Mouse (Mus musculus) embryonic facial prominence, embryonic 11.5 days (tissue): Measurements from ENCODE around the gene Fam98a. TPM values are rescaled to one million over a fixed set of nuclear protein-coding genes. Genes with fewer than 3 reads are reported as not detected.

Experiments used
- ATAC-seq: fragments of 200-750 bp; cut with Nextera tagmentation; replicated peaks from 2 replicates; pipeline ENCODE4 v1.8.0; 2017; ENCODE audit warnings: low read depth; ENCODE audit not compliant: insufficient number of reproducible peaks, low FRiP score, low TSS enrichment
- DNase-seq: peaks from one replicate; pipeline ENCODE4 v3.0.0-alpha.2; 2015; ENCODE audit warnings: low spot score
- H3K27ac ChIP-seq: fragments of 300-500 bp; sonication (generic); replicated peaks from 2 replicates; pipeline ENCODE4 v1.5.1; 2014; ENCODE audit warnings: mild to moderate bottlenecking, low read depth, low read length, control low read depth
- H3K27me3 ChIP-seq: fragments of 300-500 bp; sonication (generic); 2 replicates; pipeline ENCODE4 v1.6.1; 2014; ENCODE audit warnings: mild to moderate bottlenecking, low read length, moderate library complexity, mixed read lengths; ENCODE audit not compliant: control insufficient read depth, insufficient read depth
- H3K36me3 ChIP-seq: fragments of 300-500 bp; sonication (generic); replicated peaks from 2 replicates; pipeline ENCODE4 v1.6.1; 2014; ENCODE audit warnings: low read depth, mild to moderate bottlenecking, low read length, moderate library complexity, mixed read lengths; ENCODE audit not compliant: control insufficient read depth, insufficient read depth
- H3K4me1 ChIP-seq: fragments of 300-500 bp; sonication (generic); 2 replicates; pipeline ENCODE4 v1.6.1; 2014; ENCODE audit warnings: low read length, mixed read lengths; ENCODE audit not compliant: control insufficient read depth, insufficient read depth
- H3K4me2 ChIP-seq: fragments of 300-500 bp; sonication (generic); 2 replicates; pipeline ENCODE4 v1.6.1; 2014; ENCODE audit warnings: low read depth, mild to moderate bottlenecking, control low read depth, low read length, moderate library complexity
- H3K4me3 ChIP-seq: fragments of 300-500 bp; sonication (generic); 2 replicates; pipeline ENCODE4 v1.5.1; 2014; ENCODE audit warnings: low read depth, low read length, control low read depth
- H3K9ac ChIP-seq: fragments of 300-500 bp; sonication (generic); replicated peaks from 2 replicates; pipeline ENCODE4 v1.6.1; 2014; ENCODE audit warnings: mild to moderate bottlenecking, control low read depth, low read length
- H3K9me3 ChIP-seq: fragments of 300-500 bp; sonication (generic); replicated peaks from 2 replicates; pipeline ENCODE4 v1.6.1; 2016; ENCODE audit warnings: mild to moderate bottlenecking, low read length, inconsistent platforms, mixed read lengths; ENCODE audit not compliant: control insufficient read depth
- WGBS: fragments of 180-500 bp; shearing (Covaris S2); extraction: QIAGEN DNeasy Blood & Tissue Kit; methylation state at CpG from one replicate; pipeline ENCODE4 v1.1.7; 2014; 5-methylcytosine and 5-hydroxymethylcytosine counted together
- polyA plus RNA-seq: library from polyadenylated mRNA; unstranded; fragments of >200 nt; fragmentation: Nextera tagmentation; extraction: Ambion mirVana; gene quantifications from 2 replicates; pipeline ENCODE4 v1.2.1, GENCODE M21; 2014

The Fam98a gene
- polyA plus RNA-seq, 1 experiment from 2014 or later = 8.6 TPM

- 58% methylated on average over 8 of the region's 8 CpGs for WGBS
- no peak overlapping the region for H3K4me3 ChIP-seq
- no peak overlapping the region for H3K9ac ChIP-seq
- ATAC-seq (no peak), DNase-seq (no peak)
- H3K36me3 ChIP-seq = no peaks in the 10 kb centered on the region
- H3K9me3 ChIP-seq = no peaks in the 10 kb centered on the region
- H3K4me2 ChIP-seq = no peak overlapping the region
- no peaks in the 10 kb centered on the region for H3K27me3 ChIP-seq
- H3K4me1 ChIP-seq = no peaks in the 10 kb centered on the region
- no peak overlapping the region for H3K27ac ChIP-seq
These were observed 33.4 kb downstream of the Fam98a start for GRCm38 (mm10) chr17:75518181-75518901.

GRCm38 (mm10) chr17:75516591-75516990 lies 35.2 kb downstream of the Fam98a start:
- H3K36me3 ChIP-seq = no peaks in the 10 kb centered on the region
- no peak for DNase-seq
- no peak overlapping the region for H3K9ac ChIP-seq
- H3K4me2 ChIP-seq = no peak overlapping the region
- WGBS = 83% methylated on average over 4 of the region's 4 CpGs
- H3K4me3 ChIP-seq = no peak overlapping the region
- H3K27ac ChIP-seq = no peak overlapping the region
- no peaks in the 10 kb centered on the region for H3K4me1 ChIP-seq
- H3K27me3 ChIP-seq = no peaks in the 10 kb centered on the region
- ATAC-seq = no peak
- H3K9me3 ChIP-seq = no peaks in the 10 kb centered on the region

DNA sequence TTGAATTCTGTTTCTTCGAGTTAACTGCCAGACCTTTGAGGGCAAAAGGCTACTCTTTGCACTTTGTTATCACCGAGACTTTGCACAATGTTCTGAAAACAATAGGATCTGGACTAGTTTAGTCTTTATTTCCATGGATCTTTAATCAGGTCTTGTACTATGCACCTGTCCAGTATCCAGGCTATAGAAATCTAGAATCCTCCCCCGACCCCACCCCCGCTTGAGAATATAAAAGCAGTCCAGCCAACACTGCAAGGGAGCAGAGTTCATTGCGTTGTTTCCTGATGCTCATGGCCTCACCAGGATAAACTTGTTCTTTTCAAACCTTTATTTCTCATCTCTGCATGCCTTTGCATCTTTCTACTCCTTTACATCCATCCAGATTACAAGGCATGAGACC lies 42.5 kb downstream of the Fam98a start:
- ATAC-seq = no peak
- H3K27me3 ChIP-seq = no peaks in the 10 kb centered on the region
- H3K36me3 ChIP-seq = no peaks in the 10 kb centered on the region
- H3K9ac ChIP-seq = no peak overlapping the region
- no peaks in the 10 kb centered on the region for H3K4me1 ChIP-seq
- H3K9me3 ChIP-seq = no peaks in the 10 kb centered on the region
- no peak overlapping the region for H3K27ac ChIP-seq
- no peak overlapping the region for H3K4me3 ChIP-seq
- no peak for DNase-seq
- WGBS = 89% methylated on average over 5 of the region's 5 CpGs
- H3K4me2 ChIP-seq = no peak overlapping the region

DNA sequence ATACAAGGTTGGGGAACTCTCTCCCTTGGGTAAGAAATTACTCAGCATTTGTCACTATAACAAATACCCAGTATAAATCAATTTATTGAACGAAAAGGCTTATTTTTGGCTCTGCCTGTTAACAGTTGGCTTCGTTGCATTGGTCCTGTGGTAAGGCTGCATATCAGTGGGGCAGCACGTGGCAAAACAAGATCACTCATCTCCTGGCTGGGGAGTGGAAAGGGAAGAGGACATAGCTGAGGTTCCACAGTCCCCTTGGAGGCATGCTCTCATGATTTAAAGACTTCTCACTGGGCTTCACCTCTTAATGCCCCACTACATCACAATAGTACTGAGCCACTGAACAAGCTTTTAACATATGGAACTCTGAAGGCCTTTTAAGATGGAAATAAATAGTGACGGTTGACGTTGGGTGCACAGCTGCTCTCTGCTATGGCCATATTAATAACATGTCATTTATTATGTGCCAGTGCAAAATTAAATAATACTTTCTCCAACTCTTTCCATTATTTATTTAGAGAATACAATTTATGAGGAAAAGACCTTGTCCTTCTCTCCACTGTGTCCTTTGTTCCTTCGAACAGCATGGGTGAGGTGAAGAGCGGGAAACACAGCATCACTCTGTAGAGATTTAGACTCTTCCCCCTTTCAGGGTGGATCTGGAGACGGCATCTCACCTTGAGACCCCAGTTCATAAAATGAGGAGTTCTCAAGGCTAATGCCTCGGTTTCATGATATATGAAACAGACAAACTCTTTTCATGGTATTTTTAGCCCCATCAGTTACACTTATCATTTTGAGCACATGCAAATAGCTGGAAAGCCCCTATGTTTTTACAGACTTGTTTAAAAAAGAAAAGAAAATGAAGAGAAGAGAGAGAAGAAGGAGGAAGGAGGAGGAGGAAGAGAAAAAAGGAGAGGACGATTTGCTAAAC lies 44.8 kb downstream of the Fam98a start:
- Histone ChIP-seq H3K4me2 (no peak overlapping the region), H3K9me3 (no peaks in the 10 kb centered on the region), H3K4me3 (no peak overlapping the region), H3K36me3 (no peaks in the 10 kb centered on the region), H3K4me1 (no peaks in the 10 kb centered on the region), H3K27me3 (no peaks in the 10 kb centered on the region), H3K9ac (no peak overlapping the region), H3K27ac (no peak overlapping the region)
- DNase-seq (no peak), ATAC-seq (no peak)
- 85% methylated on average over 10 of the region's 10 CpGs for WGBS

GRCm38 (mm10) chr17:75506097-75506675 lies 45.6 kb downstream of the Fam98a start:
- DNase-seq (no peak), ATAC-seq (no peak)
- Histone ChIP-seq H3K36me3 (no peaks in the 10 kb centered on the region), H3K4me2 (no peak overlapping the region), H3K9ac (no peak overlapping the region), H3K27me3 (no peaks in the 10 kb centered on the region), H3K27ac (no peak overlapping the region), H3K4me3 (no peak overlapping the region), H3K4me1 (no peaks in the 10 kb centered on the region), H3K9me3 (no peaks in the 10 kb centered on the region)
- WGBS = 83% methylated on average over 10 of the region's 10 CpGs

DNA sequence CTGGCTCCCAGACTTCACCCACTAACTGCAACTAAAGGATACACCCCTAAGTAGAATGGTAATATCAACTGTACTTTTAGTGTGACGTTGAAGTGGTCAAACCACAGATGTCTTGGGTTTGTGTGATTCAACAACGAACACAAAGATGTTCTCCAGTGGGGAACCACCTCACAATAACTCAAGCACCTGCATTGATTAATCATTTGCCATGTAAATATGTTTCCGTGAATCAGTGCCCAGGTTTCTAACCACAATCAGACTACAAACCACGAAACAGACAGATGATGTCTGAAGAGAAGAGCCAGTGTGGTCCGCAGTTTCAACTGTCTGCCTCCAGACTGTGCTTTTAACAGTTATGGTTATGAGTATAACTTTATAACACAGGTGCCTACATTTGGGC lies 46.7 kb downstream of the Fam98a start:
- no peak overlapping the region for H3K4me2 ChIP-seq

GRCm38 (mm10) chr17:75503031-75503430 lies 48.7 kb downstream of the Fam98a start:
- no peaks in the 10 kb centered on the region for H3K27me3 ChIP-seq
- H3K4me2 ChIP-seq = no peak overlapping the region
- H3K9ac ChIP-seq = no peak overlapping the region
- no peak for ATAC-seq
- no peaks in the 10 kb centered on the region for H3K9me3 ChIP-seq
- 83% methylated on average over 3 of the region's 3 CpGs for WGBS
- no peaks in the 10 kb centered on the region for H3K4me1 ChIP-seq
- no peak overlapping the region for H3K4me3 ChIP-seq
- H3K27ac ChIP-seq = no peak overlapping the region
- no peaks in the 10 kb centered on the region for H3K36me3 ChIP-seq
- DNase-seq = no peak

More for the DNA sequence above, 46.7 kb downstream of the Fam98a start:
- Histone ChIP-seq H3K9ac (no peak overlapping the region), H3K36me3 (no peaks in the 10 kb centered on the region), H3K4me3 (no peak overlapping the region), H3K27me3 (no peaks in the 10 kb centered on the region), H3K4me1 (no peaks in the 10 kb centered on the region), H3K27ac (no peak overlapping the region), H3K9me3 (no peaks in the 10 kb centered on the region)
- DNase-seq (no peak), ATAC-seq (no peak)
- WGBS = 91% methylated on average over 5 of the region's 5 CpGs

- Histone ChIP-seq H3K4me1 (no peaks in the 10 kb centered on the region), H3K36me3 (no peaks in the 10 kb centered on the region), H3K4me3 (no peak overlapping the region), H3K9ac (no peak overlapping the region), H3K4me2 (no peak overlapping the region), H3K9me3 (no peaks in the 10 kb centered on the region), H3K27me3 (no peaks in the 10 kb centered on the region), H3K27ac (no peak overlapping the region)
- WGBS = 91% methylated on average over 6 of the region's 6 CpGs
- DNase-seq (no peak), ATAC-seq (no peak)
These were observed 53.5 kb downstream of the Fam98a start for GRCm38 (mm10) chr17:75498241-75498651.
